Mouse (Mus musculus) liver, embryonic 16.5 days (tissue): Measurements from ENCODE around the gene Sirt6. TPM values are rescaled to one million over a fixed set of nuclear protein-coding genes. Genes with fewer than 3 reads are reported as not detected.
"Not testable (repeated sequence)": the region's sequence is repeated elsewhere in the genome, so short reads cannot be mapped to it uniquely, and the experiment has no call there.

Experiments
- ATAC-seq: fragments of 200-750 bp; cut with Nextera tagmentation; 2 replicates; pipeline ENCODE4 v1.8.0; 2017; ENCODE audit warnings: low read depth, mild to moderate bottlenecking, moderate number of reproducible peaks, moderate library complexity
- H3K27ac ChIP-seq: fragments of 300-500 bp; sonication (generic); 2 replicates; pipeline ENCODE4 v1.5.1; 2014; ENCODE audit warnings: mild to moderate bottlenecking, low read length
- H3K27me3 ChIP-seq: fragments of 300-500 bp; sonication (generic); 2 replicates; pipeline ENCODE4 v1.6.1; 2014; ENCODE audit warnings: low read depth, low read length, mixed read lengths; ENCODE audit not compliant: control insufficient read depth, insufficient read depth
- H3K36me3 ChIP-seq: fragments of 300-500 bp; sonication (generic); 2 replicates; pipeline ENCODE4 v1.6.1; 2014; ENCODE audit warnings: mild to moderate bottlenecking; ENCODE audit not compliant: control insufficient read depth, insufficient read depth
- H3K4me1 ChIP-seq: fragments of 300-500 bp; sonication (generic); 2 replicates; pipeline ENCODE4 v1.6.1; 2014; ENCODE audit warnings: low read depth, low read length, mixed read lengths; ENCODE audit not compliant: control insufficient read depth
- H3K4me2 ChIP-seq: fragments of 300-500 bp; sonication (generic); 2 replicates; pipeline ENCODE4 v1.6.1; 2014; ENCODE audit warnings: low read depth, low read length, mixed read lengths
- H3K4me3 ChIP-seq: fragments of 300-500 bp; sonication (generic); 2 replicates; pipeline ENCODE4 v1.5.1; 2014; ENCODE audit warnings: low read depth, mild to moderate bottlenecking, low read length
- H3K9ac ChIP-seq: fragments of 300-500 bp; sonication (generic); 2 replicates; pipeline ENCODE4 v1.6.1; 2014; ENCODE audit warnings: low read depth, low read length
- H3K9me3 ChIP-seq: fragments of 300-500 bp; sonication (generic); replicated peaks from 2 replicates; pipeline ENCODE4 v1.6.1; 2016; ENCODE audit warnings: low read length; ENCODE audit not compliant: control insufficient read depth
- WGBS: fragments of 180-500 bp; shearing (Covaris S2); extraction: QIAGEN DNeasy Blood & Tissue Kit; methylation state at CpG from one replicate; pipeline ENCODE4 v1.1.7; 2014; ENCODE audit not compliant: insufficient replicate concordance; 5-methylcytosine and 5-hydroxymethylcytosine counted together
- polyA plus RNA-seq: library from polyadenylated mRNA; unstranded; fragments of >200 nt; fragmentation: Nextera tagmentation; extraction: Ambion mirVana; gene quantifications from 2 replicates; pipeline ENCODE4 v1.2.1, GENCODE M21; 2015

The Sirt6 gene
- polyA plus RNA-seq, 1 experiment from 2014 or later, result 8.1 TPM

GRCm38 (mm10) chr10:81643449-81644055, 16.0 kb upstream of the Sirt6 start:
- peak overlapping the region; percentile 81 for H3K4me3 ChIP-seq
- ATAC-seq, result peak; percentile 89
- H3K27ac ChIP-seq, result peak overlapping the region; percentile 94
- peak overlapping the region; percentile 90 for H3K9ac ChIP-seq
- peaks cover 12% of the 10 kb centered on the region for H3K4me1 ChIP-seq
- no peaks in the 10 kb centered on the region for H3K9me3 ChIP-seq
- under 1% methylated on average over 70 of the region's 75 CpGs for WGBS
- H3K36me3 ChIP-seq, result no peaks in the 10 kb centered on the region
- H3K27me3 ChIP-seq, result no peaks in the 10 kb centered on the region
- H3K4me2 ChIP-seq, result peak overlapping the region; percentile 96

GRCm38 (mm10) chr10:81642648-81643448, 15.3 kb upstream of the Sirt6 start:
- Histone ChIP-seq H3K27me3 (no peaks in the 10 kb centered on the region), H3K4me2 (peak overlapping the region; percentile 96), H3K36me3 (no peaks in the 10 kb centered on the region), H3K9me3 (no peaks in the 10 kb centered on the region), H3K4me3 (peak overlapping the region; percentile 81), H3K9ac (peak overlapping the region; percentile 90), H3K4me1 (peaks cover 12% of the 10 kb centered on the region), H3K27ac (peak overlapping the region; percentile 94)
- 18% methylated on average over 24 of the region's 24 CpGs for WGBS
- no peak; the same call in 1 of the 2 replicates for ATAC-seq

GRCm38 (mm10) chr10:81641978-81642647, 14.5 kb upstream of the Sirt6 start:
- no peaks in the 10 kb centered on the region for H3K27me3 ChIP-seq
- H3K9ac ChIP-seq, result peak overlapping the region; percentile 90; the same call in 1 of the 2 replicates
- no peak for ATAC-seq
- H3K36me3 ChIP-seq, result no peaks in the 10 kb centered on the region
- 69% methylated on average over 8 of the region's 8 CpGs for WGBS
- peaks cover 12% of the 10 kb centered on the region for H3K4me1 ChIP-seq
- no peaks in the 10 kb centered on the region for H3K9me3 ChIP-seq
- H3K4me3 ChIP-seq, result peak overlapping the region; percentile 81; the same call in 1 of the 2 replicates
- no peak overlapping the region for H3K27ac ChIP-seq
- H3K4me2 ChIP-seq, result peak overlapping the region; percentile 96

GRCm38 (mm10) chr10:81641566-81641965, 14.0 kb upstream of the Sirt6 start:
- no peak overlapping the region for H3K4me2 ChIP-seq
- no peak for ATAC-seq
- 77% methylated on average over 2 of the region's 2 CpGs for WGBS

GRCm38 (mm10) chr10:81640825-81641224, 13.2 kb upstream of the Sirt6 start:
- H3K4me1 ChIP-seq, result peaks cover 12% of the 10 kb centered on the region
- H3K27ac ChIP-seq, H3K36me3 ChIP-seq, H3K27me3 ChIP-seq, H3K9ac ChIP-seq, H3K4me2 ChIP-seq, H3K9me3 ChIP-seq, ATAC-seq, H3K4me3 ChIP-seq: not testable (repeated sequence)
- 56% methylated on average over 4 of the region's 4 CpGs for WGBS

More at GRCm38 (mm10) chr10:81641566-81641965, 14.0 kb upstream of the Sirt6 start:
- peaks cover 12% of the 10 kb centered on the region for H3K4me1 ChIP-seq
- H3K27ac ChIP-seq, result no peak overlapping the region
- no peaks in the 10 kb centered on the region for H3K9me3 ChIP-seq
- no peaks in the 10 kb centered on the region for H3K27me3 ChIP-seq
- no peak overlapping the region for H3K4me3 ChIP-seq
- H3K9ac ChIP-seq, result no peak overlapping the region
- H3K36me3 ChIP-seq, result no peaks in the 10 kb centered on the region

- H3K27me3 ChIP-seq, result no peaks in the 10 kb centered on the region
- H3K4me2 ChIP-seq, result no peak overlapping the region
- H3K9me3 ChIP-seq, result no peaks in the 10 kb centered on the region
- WGBS, result 54% methylated on average over 6 of the region's 6 CpGs
- no peak for ATAC-seq
- no peaks in the 10 kb centered on the region for H3K36me3 ChIP-seq
- H3K27ac ChIP-seq, result no peak overlapping the region
- H3K4me3 ChIP-seq, result no peak overlapping the region
- H3K4me1 ChIP-seq, result peaks cover 23% of the 10 kb centered on the region
- H3K9ac ChIP-seq, result no peak overlapping the region
Observed at GRCm38 (mm10) chr10:81638101-81638500, 10.5 kb upstream of the Sirt6 start.

- H3K9me3 ChIP-seq, result no peaks in the 10 kb centered on the region
- H3K27ac ChIP-seq, result no peak overlapping the region
- no peaks in the 10 kb centered on the region for H3K36me3 ChIP-seq
- no peak overlapping the region for H3K4me3 ChIP-seq
- H3K4me1 ChIP-seq, result peaks cover 11% of the 10 kb centered on the region
- H3K4me2 ChIP-seq, result no peak overlapping the region
- WGBS, result 13% methylated on average over 8 of the region's 8 CpGs
- no peak overlapping the region for H3K9ac ChIP-seq
- no peak for ATAC-seq
- no peaks in the 10 kb centered on the region for H3K27me3 ChIP-seq
Observed at GRCm38 (mm10) chr10:81636338-81636737, 8.7 kb upstream of the Sirt6 start.

GRCm38 (mm10) chr10:81633253-81634099, 5.9 kb upstream of the Sirt6 start:
- no peak overlapping the region for H3K27ac ChIP-seq

More at GRCm38 (mm10) chr10:81633253-81634099, 5.9 kb upstream of the Sirt6 start:
- WGBS, result 4% methylated on average over 36 of the region's 37 CpGs
- Histone ChIP-seq H3K9ac (peak overlapping the region; percentile 60), H3K4me2 (peak overlapping the region; percentile 87), H3K36me3 (no peaks in the 10 kb centered on the region), H3K4me3 (peak overlapping the region; percentile 62), H3K9me3 (no peaks in the 10 kb centered on the region), H3K27me3 (no peaks in the 10 kb centered on the region), H3K4me1 (peaks cover 11% of the 10 kb centered on the region)
- peak; percentile 94 for ATAC-seq
